Mouse (Mus musculus) lung, postnatal 0 days (tissue): Measurements from ENCODE around the gene Ttc23l. TPM values are rescaled to one million over a fixed set of nuclear protein-coding genes. Genes with fewer than 3 reads are reported as not detected.
"Not testable (repeated sequence)": the region's sequence is repeated elsewhere in the genome, so short reads cannot be mapped to it uniquely, and the experiment has no call there.

Experiments
- ATAC-seq: fragments of 200-750 bp; cut with Nextera tagmentation; 2 replicates; pipeline ENCODE4 v1.8.0; 2017; ENCODE audit warnings: moderate library complexity
- DNase-seq: peaks from one replicate; pipeline ENCODE4 v3.0.0-alpha.2; 2016; ENCODE audit warnings: low spot score
- H3K27ac ChIP-seq: fragments of 300-500 bp; sonication (generic); 2 replicates; pipeline ENCODE4 v1.5.1; 2014; ENCODE audit warnings: antibody characterized with exemption, mild to moderate bottlenecking, low read length, mixed read lengths
- H3K27me3 ChIP-seq: fragments of 300-500 bp; sonication (generic); replicated peaks from 2 replicates; pipeline ENCODE4 v1.6.1; 2014; ENCODE audit warnings: low read length, mixed read lengths; ENCODE audit not compliant: insufficient read depth
- H3K36me3 ChIP-seq: fragments of 300-500 bp; sonication (generic); 2 replicates; pipeline ENCODE4 v1.6.1; 2014; ENCODE audit warnings: low read length, mixed read lengths; ENCODE audit not compliant: insufficient read depth
- H3K4me1 ChIP-seq: fragments of 300-500 bp; sonication (generic); 2 replicates; pipeline ENCODE4 v1.6.1; 2014; ENCODE audit warnings: antibody characterized with exemption, low read depth, low read length, mixed read lengths; ENCODE audit not compliant: insufficient read depth
- H3K4me2 ChIP-seq: fragments of 300-500 bp; sonication (generic); replicated peaks from 2 replicates; pipeline ENCODE4 v1.6.1; 2014; ENCODE audit warnings: low read depth, mild to moderate bottlenecking, low read length, moderate library complexity, mixed read lengths
- H3K4me3 ChIP-seq: fragments of 300-500 bp; sonication (generic); 2 replicates; pipeline ENCODE4 v1.5.1; 2014; ENCODE audit warnings: low read depth, low read length
- H3K9ac ChIP-seq: fragments of 300-500 bp; sonication (generic); replicated peaks from 2 replicates; pipeline ENCODE4 v1.6.1; 2014; ENCODE audit warnings: low read depth, mild to moderate bottlenecking
- H3K9me3 ChIP-seq: fragments of 300-500 bp; sonication (generic); 2 replicates; pipeline ENCODE4 v1.6.1; 2016; ENCODE audit warnings: low read length, mixed read lengths
- CTCF ChIP-seq: IDR thresholded peaks from 2 replicates; pipeline ENCODE4 v1.5.1; 2016; ENCODE audit warnings: antibody characterized with exemption, mild to moderate bottlenecking
- EP300 ChIP-seq: IDR thresholded peaks from 2 replicates; pipeline ENCODE4 v1.6.1; 2016; ENCODE audit warnings: antibody characterized with exemption, mild to moderate bottlenecking, control low read depth
- WGBS: fragments of 180-500 bp; shearing (Covaris S2); extraction: QIAGEN DNeasy Blood & Tissue Kit; methylation state at CpG from one replicate; pipeline ENCODE4 v1.1.7; 2014; 5-methylcytosine and 5-hydroxymethylcytosine counted together
- polyA plus RNA-seq: library from polyadenylated mRNA; unstranded; fragments of >200 nt; fragmentation: Nextera tagmentation; extraction: Ambion mirVana; gene quantifications from 2 replicates; pipeline ENCODE4 v1.2.1, GENCODE M21; 2015

Gene Ttc23l
- polyA plus RNA-seq, 1 experiment from 2014 or later = not detected

- Histone ChIP-seq H3K36me3 (no peaks in the 10 kb centered on the region), H3K4me2 (no peak overlapping the region), H3K9ac (no peak overlapping the region), H3K27me3 (no peaks in the 10 kb centered on the region), H3K27ac (no peak overlapping the region), H3K4me3 (no peak overlapping the region), H3K4me1 (no peaks in the 10 kb centered on the region), H3K9me3 (no peaks in the 10 kb centered on the region)
- ATAC-seq (no peak), DNase-seq (no peak)
- TF ChIP-seq EP300 = no peak
- TF ChIP-seq CTCF = no peak
- WGBS = 84% methylated on average over 5 of the region's 5 CpGs
Measured at GRCm38 (mm10) chr15:10534591-10534990, 23.9 kb downstream of the Ttc23l start.

- ATAC-seq, DNase-seq, H3K9me3 ChIP-seq, H3K9ac ChIP-seq, H3K4me2 ChIP-seq, H3K27ac ChIP-seq, H3K4me3 ChIP-seq, H3K36me3 ChIP-seq, H3K4me1 ChIP-seq, H3K27me3 ChIP-seq: not testable (repeated sequence)
- 83% methylated on average over 10 of the region's 10 CpGs for WGBS
Measured at GRCm38 (mm10) chr15:10533361-10533760, 25.1 kb downstream of the Ttc23l start.

- H3K4me2 ChIP-seq = no peak overlapping the region
- WGBS = 76% methylated on average over 4 of the region's 4 CpGs
Measured at GRCm38 (mm10) chr15:10531352-10531751, 27.1 kb downstream of the Ttc23l start.

GRCm38 (mm10) chr15:10525896-10526295 is 32.6 kb downstream of the Ttc23l start:
- ATAC-seq = no peak
- WGBS = 64% methylated on average over 1 of the region's 1 CpGs

More at GRCm38 (mm10) chr15:10531352-10531751, 27.1 kb downstream of the Ttc23l start:
- no peak overlapping the region for H3K27ac ChIP-seq
- no peaks in the 10 kb centered on the region for H3K4me1 ChIP-seq
- no peak for DNase-seq
- no peaks in the 10 kb centered on the region for H3K27me3 ChIP-seq
- H3K9ac ChIP-seq = no peak overlapping the region
- no peak for TF ChIP-seq CTCF
- no peak for TF ChIP-seq EP300
- no peaks in the 10 kb centered on the region for H3K9me3 ChIP-seq
- H3K36me3 ChIP-seq = no peaks in the 10 kb centered on the region
- no peak for ATAC-seq
- no peak overlapping the region for H3K4me3 ChIP-seq

GRCm38 (mm10) chr15:10515166-10515565 is 43.3 kb downstream of the Ttc23l start:
- no peaks in the 10 kb centered on the region for H3K4me1 ChIP-seq
- 88% methylated on average over 7 of the region's 7 CpGs for WGBS
- H3K4me2 ChIP-seq = no peak overlapping the region
- no peak overlapping the region for H3K9ac ChIP-seq
- no peak for ATAC-seq
- no peak for TF ChIP-seq CTCF
- TF ChIP-seq EP300 = no peak
- no peaks in the 10 kb centered on the region for H3K9me3 ChIP-seq
- H3K36me3 ChIP-seq = no peaks in the 10 kb centered on the region
- H3K27me3 ChIP-seq = no peaks in the 10 kb centered on the region
- H3K4me3 ChIP-seq = no peak overlapping the region
- H3K27ac ChIP-seq = no peak overlapping the region
- DNase-seq = no peak

More at GRCm38 (mm10) chr15:10525896-10526295, 32.6 kb downstream of the Ttc23l start:
- no peaks in the 10 kb centered on the region for H3K27me3 ChIP-seq
- DNase-seq = no peak
- TF ChIP-seq CTCF (no peak), EP300 (no peak)
- H3K4me1 ChIP-seq = no peaks in the 10 kb centered on the region
- no peak overlapping the region for H3K4me3 ChIP-seq
- H3K36me3 ChIP-seq = no peaks in the 10 kb centered on the region
- no peak overlapping the region for H3K9ac ChIP-seq
- H3K9me3 ChIP-seq = no peaks in the 10 kb centered on the region
- no peak overlapping the region for H3K27ac ChIP-seq
- no peak overlapping the region for H3K4me2 ChIP-seq

GRCm38 (mm10) chr15:10506099-10506498 is 52.4 kb downstream of the Ttc23l start:
- H3K9me3 ChIP-seq = no peaks in the 10 kb centered on the region
- no peaks in the 10 kb centered on the region for H3K27me3 ChIP-seq
- peak; percentile 63 for ATAC-seq
- H3K4me3 ChIP-seq = no peak overlapping the region
- 46% methylated on average over 11 of the region's 11 CpGs for WGBS
- no peaks in the 10 kb centered on the region for H3K36me3 ChIP-seq
- no peaks in the 10 kb centered on the region for H3K4me1 ChIP-seq
- no peak overlapping the region for H3K4me2 ChIP-seq
- TF ChIP-seq CTCF (no peak), EP300 (no peak)
- no peak overlapping the region for H3K27ac ChIP-seq
- H3K9ac ChIP-seq = no peak overlapping the region
- DNase-seq = peak; percentile 58
